Mouse (Mus musculus): ENCODE data around the gene Zfp319. TPM values are rescaled to one million over a fixed set of nuclear protein-coding genes. Genes with fewer than 3 reads are reported as not detected.

The Zfp319 gene
- total RNA-seq, 1 experiment = 3.2 TPM

DNA sequence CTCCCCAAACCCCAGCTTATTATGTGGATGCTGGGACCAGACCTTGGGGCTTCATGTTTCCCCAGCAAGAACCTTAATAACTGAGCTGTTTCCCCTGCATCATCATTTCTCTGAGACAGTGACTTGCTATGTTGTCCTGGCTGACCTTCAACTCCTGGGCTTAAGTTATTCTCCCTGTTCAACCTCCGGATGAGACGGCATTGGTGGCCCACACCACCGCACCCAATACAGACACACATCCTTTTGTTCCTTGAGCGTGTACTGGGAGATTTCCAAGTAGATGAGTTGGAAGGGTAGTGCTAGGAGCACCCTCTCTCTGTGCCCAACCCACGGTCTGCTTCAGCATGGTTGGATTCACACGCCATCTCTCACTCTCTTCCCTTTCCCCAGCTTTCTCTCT, 17.9 kb downstream of the Zfp319 start:
- Histone ChIP-seq H3K9ac (ENCODE audit: insufficient read depth, low read depth, low read length, poor library complexity, severe bottlenecking) (no peak overlapping the region), H3K27ac (ENCODE audit: insufficient read depth, low read depth, low read length, poor library complexity, severe bottlenecking) (no peak overlapping the region), H3K4me1 (ENCODE audit: control insufficient read depth in 2 of 2, insufficient read depth in 2 of 2, low read length in 2 of 2, poor library complexity in 1 of 2) (peaks cover 0 to 6% of the 10 kb centered on the region in 2 experiments; a peak in 1 of 4 replicates), H3K36me3 (ENCODE audit: control insufficient read depth, insufficient read depth, low read length, poor library complexity, severe bottlenecking) (no peaks in the 10 kb centered on the region), H3K9me3 (ENCODE audit: control insufficient read depth, insufficient read depth, low read depth, low read length) (no peaks in the 10 kb centered on the region), H3K4me3 (ENCODE audit: insufficient read depth in 1 of 2, low read depth in 1 of 2, low read length in 2 of 2, poor library complexity in 1 of 2, severe bottlenecking in 1 of 2) (no peak overlapping the region)
- TF ChIP-seq ZNF384 (IDR thresholded peaks at IDR 0.05; ENCODE audit: low read depth, low read length) (no peak), ZC3H11A (IDR thresholded peaks at IDR 0.05; ENCODE audit: borderline replicate concordance, low read depth, low read length) (no peak), CHD2 (IDR thresholded peaks at IDR 0.05; ENCODE audit: low read depth, low read length) (no peak), MAFK (IDR thresholded peaks at IDR 0.05; ENCODE audit: insufficient read depth, low read depth, low read length) (no peak), HCFC1 (IDR thresholded peaks at IDR 0.05; ENCODE audit: borderline replicate concordance, insufficient read depth, low read length) (no peak)
- no peak for DNase-seq (ENCODE audit: low read depth, low spot score)
- in situ Hi-C loops (cut with MboI; ENCODE audit: low sequenced_read_pairs in 2 of 2, unreplicated experiment in 2 of 2) = no loop called here

DNA sequence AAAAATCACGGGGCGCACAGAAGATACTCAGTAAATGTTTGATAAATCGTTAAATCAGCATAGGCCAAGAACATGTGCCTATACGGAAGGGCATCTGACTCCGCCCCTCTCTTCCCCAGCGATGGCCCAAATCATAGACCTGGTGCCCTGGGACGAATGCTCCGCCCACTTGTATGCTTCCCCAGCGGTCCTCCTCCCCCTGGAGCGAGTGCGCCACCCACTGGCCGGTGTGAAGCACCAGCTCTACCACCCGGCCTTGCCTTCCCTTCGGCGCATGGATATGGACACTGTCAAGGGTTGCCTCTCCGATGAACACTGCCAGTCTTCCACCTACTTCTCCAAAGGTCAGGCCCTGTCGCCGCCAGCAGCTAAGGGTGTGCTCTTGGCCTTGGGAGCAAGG, 18.9 kb downstream of the Zfp319 start:
- peak; percentile 28; the same call in 1 of the 2 replicates for TF ChIP-seq ZC3H11A (IDR thresholded peaks at IDR 0.05; ENCODE audit: borderline replicate concordance, low read depth, low read length)
- no peak for TF ChIP-seq CHD2 (IDR thresholded peaks at IDR 0.05; ENCODE audit: low read depth, low read length)
- no peak for TF ChIP-seq MAFK (IDR thresholded peaks at IDR 0.05; ENCODE audit: insufficient read depth, low read depth, low read length)
- Histone ChIP-seq H3K4me1 (ENCODE audit: control insufficient read depth in 2 of 2, insufficient read depth in 2 of 2, low read length in 2 of 2, poor library complexity in 1 of 2) (peaks cover 0 to 6% of the 10 kb centered on the region in 2 experiments; a peak in 1 of 4 replicates), H3K9ac (ENCODE audit: insufficient read depth, low read depth, low read length, poor library complexity, severe bottlenecking) (no peak overlapping the region), H3K9me3 (ENCODE audit: control insufficient read depth, insufficient read depth, low read depth, low read length) (no peaks in the 10 kb centered on the region), H3K27ac (ENCODE audit: insufficient read depth, low read depth, low read length, poor library complexity, severe bottlenecking) (no peak overlapping the region), H3K4me3 (ENCODE audit: insufficient read depth in 1 of 2, low read depth in 1 of 2, low read length in 2 of 2, poor library complexity in 1 of 2, severe bottlenecking in 1 of 2) (peak overlapping the region in 1 of 2 experiments; percentile 5; a peak in 2 of 4 replicates), H3K36me3 (ENCODE audit: control insufficient read depth, insufficient read depth, low read length, poor library complexity, severe bottlenecking) (no peaks in the 10 kb centered on the region)
- in situ Hi-C loops (cut with MboI; ENCODE audit: low sequenced_read_pairs in 2 of 2, unreplicated experiment in 2 of 2) = no loop called here
- DNase-seq (ENCODE audit: low read depth, low spot score) = peak; percentile 80

DNA sequence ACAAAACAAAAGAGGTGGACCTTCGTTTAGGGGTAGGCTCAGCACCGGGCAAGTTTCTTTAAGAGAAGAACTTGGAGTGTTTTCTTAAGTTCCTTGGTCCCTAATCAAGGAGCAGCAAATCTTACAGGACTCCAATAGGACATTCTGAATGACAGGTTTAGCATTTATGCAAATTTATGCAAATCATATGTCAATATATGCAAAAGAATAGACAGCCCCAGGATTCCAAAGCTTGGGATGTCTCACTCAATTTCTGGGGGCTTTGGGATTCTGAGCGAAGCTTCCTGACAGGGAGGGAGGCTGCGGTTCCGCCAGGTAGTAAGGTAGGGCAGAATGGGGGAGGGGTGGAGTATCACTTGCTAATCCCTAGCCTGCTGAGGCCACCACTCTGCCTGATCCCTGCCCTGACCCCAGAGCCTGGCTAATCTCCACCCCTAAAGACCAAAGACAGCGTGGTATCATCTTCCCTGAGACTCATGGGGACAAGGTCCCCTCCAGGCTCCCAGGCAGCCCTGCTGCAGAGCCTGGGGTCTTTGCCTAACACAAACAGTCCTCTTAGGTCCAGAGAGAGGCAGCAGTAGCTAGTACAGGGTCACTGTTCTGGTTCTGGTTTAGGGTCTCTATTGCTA, 21.3 kb downstream of the Zfp319 start, which contains the start of gene Tepp:
Gene Tepp (plus strand): TSS at position 225 of the 629 bp plus-strand sequence.
- no peak for DNase-seq (ENCODE audit: low read depth, low spot score)
- Histone ChIP-seq H3K9me3 (ENCODE audit: control insufficient read depth, insufficient read depth, low read depth, low read length) (no peaks in the 10 kb centered on the region), H3K9ac (ENCODE audit: insufficient read depth, low read depth, low read length, poor library complexity, severe bottlenecking) (no peak within 1 kb of the TSS), H3K36me3 (ENCODE audit: control insufficient read depth, insufficient read depth, low read length, poor library complexity, severe bottlenecking) (no peaks in the 10 kb centered on the region), H3K4me3 (ENCODE audit: insufficient read depth in 1 of 2, low read depth in 1 of 2, low read length in 2 of 2, poor library complexity in 1 of 2, severe bottlenecking in 1 of 2) (no peak within 1 kb of the TSS), H3K4me1 (ENCODE audit: control insufficient read depth in 2 of 2, insufficient read depth in 2 of 2, low read length in 2 of 2, poor library complexity in 1 of 2) (peaks cover 0 to 6% of the 10 kb centered on the region in 2 experiments; a peak in 1 of 4 replicates), H3K27ac (ENCODE audit: insufficient read depth, low read depth, low read length, poor library complexity, severe bottlenecking) (no peak within 1 kb of the TSS; the same call in 1 of the 2 replicates)
- in situ Hi-C loops (cut with MboI; ENCODE audit: low sequenced_read_pairs in 2 of 2, unreplicated experiment in 2 of 2) = no loop called here
- TF ChIP-seq HCFC1 (IDR thresholded peaks at IDR 0.05; ENCODE audit: borderline replicate concordance, insufficient read depth, low read length) = no peak
- TF ChIP-seq CHD2 (IDR thresholded peaks at IDR 0.05; ENCODE audit: low read depth, low read length) = no peak
- no peak for TF ChIP-seq ZC3H11A (IDR thresholded peaks at IDR 0.05; ENCODE audit: borderline replicate concordance, low read depth, low read length)
- no peak for TF ChIP-seq ZNF384 (IDR thresholded peaks at IDR 0.05; ENCODE audit: low read depth, low read length)
- no peak for TF ChIP-seq MAFK (IDR thresholded peaks at IDR 0.05; ENCODE audit: insufficient read depth, low read depth, low read length)

DNA sequence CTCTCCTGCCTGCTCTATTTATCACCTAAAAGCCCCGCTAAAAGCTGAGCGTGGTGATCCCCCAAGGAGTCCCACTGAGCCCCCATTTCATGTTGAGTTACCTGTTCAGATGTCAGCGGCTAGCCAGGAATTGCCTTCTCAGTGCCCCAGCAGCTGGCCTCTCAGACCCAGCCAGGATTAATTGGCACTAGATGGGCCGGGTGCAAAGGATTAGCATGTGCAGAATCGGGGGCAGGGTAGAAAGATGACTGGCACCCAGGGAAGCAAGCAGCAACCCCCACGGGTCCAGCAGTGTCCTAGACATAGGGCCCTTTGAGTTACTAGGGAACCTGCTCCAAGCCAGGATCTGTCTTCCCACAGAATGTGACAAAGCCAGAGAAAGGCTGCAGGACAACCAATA, 25.3 kb downstream of the Zfp319 start, which contains the start of gene Cngb1:
Gene Cngb1 (minus strand): TSS at position 155 of the 400 bp plus-strand sequence.
- in situ Hi-C loops (cut with MboI; ENCODE audit: low sequenced_read_pairs in 2 of 2, unreplicated experiment in 2 of 2) = no loop called here
- Histone ChIP-seq H3K27ac (ENCODE audit: insufficient read depth, low read depth, low read length, poor library complexity, severe bottlenecking) (no peak within 1 kb of the TSS), H3K9ac (ENCODE audit: insufficient read depth, low read depth, low read length, poor library complexity, severe bottlenecking) (no peak within 1 kb of the TSS), H3K36me3 (ENCODE audit: control insufficient read depth, insufficient read depth, low read length, poor library complexity, severe bottlenecking) (no peaks in the 10 kb centered on the region), H3K9me3 (ENCODE audit: control insufficient read depth, insufficient read depth, low read depth, low read length) (no peaks in the 10 kb centered on the region), H3K4me3 (ENCODE audit: insufficient read depth in 1 of 2, low read depth in 1 of 2, low read length in 2 of 2, poor library complexity in 1 of 2, severe bottlenecking in 1 of 2) (no peak within 1 kb of the TSS), H3K4me1 (ENCODE audit: control insufficient read depth in 2 of 2, insufficient read depth in 2 of 2, low read length in 2 of 2, poor library complexity in 1 of 2) (peaks cover 0 to 4% of the 10 kb centered on the region in 2 experiments; a peak in 1 of 4 replicates)
- no peak for TF ChIP-seq CHD2 (IDR thresholded peaks at IDR 0.05; ENCODE audit: low read depth, low read length)
- no peak for TF ChIP-seq ZC3H11A (IDR thresholded peaks at IDR 0.05; ENCODE audit: borderline replicate concordance, low read depth, low read length)
- no peak for TF ChIP-seq ZNF384 (IDR thresholded peaks at IDR 0.05; ENCODE audit: low read depth, low read length)
- TF ChIP-seq HCFC1 (IDR thresholded peaks at IDR 0.05; ENCODE audit: borderline replicate concordance, insufficient read depth, low read length) = no peak
- no peak for TF ChIP-seq MAFK (IDR thresholded peaks at IDR 0.05; ENCODE audit: insufficient read depth, low read depth, low read length)
- no peak for DNase-seq (ENCODE audit: low read depth, low spot score)

Measured in ES-E14 (cell line).